Mouse (Mus musculus): ENCODE measurements around the gene Snrpd3.

- TF ChIP-seq CTCF (conservative IDR thresholded peaks at IDR 0.05; ENCODE audit: low read length), result no peak
- no peak for TF ChIP-seq NANOG (IDR thresholded peaks at IDR 0.05; ENCODE audit: borderline replicate concordance, low read length)
- TF ChIP-seq POU5F1 (IDR thresholded peaks at IDR 0.05; ENCODE audit: borderline replicate concordance, low read length), result no peak
Measured at GRCm38 (mm10) chr10:75514361-75514760, 3.0 kb upstream of the Snrpd3 start.
